Mouse (Mus musculus): ENCODE data around the gene Slc6a21. TPM values are rescaled to one million over a fixed set of nuclear protein-coding genes. Genes with fewer than 3 reads are reported as not detected.

Slc6a21 gene
- total RNA-seq (2014; fragmentation: Nextera tagmentation) (not detected in 2 replicates), total RNA-seq (2017) (not detected in 2 replicates)

GRCm38 (mm10) chr7:45277136-45277760 lies at the start of gene Slc6a21:
Gene Slc6a21 (plus strand): TSS chr7:45277513.
- ATAC-seq (replicated peaks; ENCODE audit: low FRiP score, low TSS enrichment, poor library complexity, severe bottlenecking): peak; percentile 79

- no peak for ATAC-seq (replicated peaks; ENCODE audit: low FRiP score, low TSS enrichment, poor library complexity, severe bottlenecking)
Measured at GRCm38 (mm10) chr7:45228548-45228947, 48.8 kb upstream of the Slc6a21 start.

GRCm38 (mm10) chr7:45229046-45229445 lies 48.3 kb upstream of the Slc6a21 start:
- no peak for ATAC-seq (replicated peaks; ENCODE audit: low FRiP score, low TSS enrichment, poor library complexity, severe bottlenecking)

GRCm38 (mm10) chr7:45229459-45230203 lies 47.7 kb upstream of the Slc6a21 start:
- ATAC-seq (replicated peaks; ENCODE audit: low FRiP score, low TSS enrichment, poor library complexity, severe bottlenecking): no peak

- no peak for ATAC-seq (replicated peaks; ENCODE audit: low FRiP score, low TSS enrichment, poor library complexity, severe bottlenecking)
Measured at GRCm38 (mm10) chr7:45231192-45231591, 46.1 kb upstream of the Slc6a21 start.

GRCm38 (mm10) chr7:45231941-45232340 lies 45.4 kb upstream of the Slc6a21 start:
- no peak for ATAC-seq (replicated peaks; ENCODE audit: low FRiP score, low TSS enrichment, poor library complexity, severe bottlenecking)

- ATAC-seq (replicated peaks; ENCODE audit: low FRiP score, low TSS enrichment, poor library complexity, severe bottlenecking): no peak
Measured at GRCm38 (mm10) chr7:45232716-45233465, 44.4 kb upstream of the Slc6a21 start.

- no peak for ATAC-seq (replicated peaks; ENCODE audit: low FRiP score, low TSS enrichment, poor library complexity, severe bottlenecking)
Measured at GRCm38 (mm10) chr7:45233580-45234332, 43.6 kb upstream of the Slc6a21 start.

GRCm38 (mm10) chr7:45234333-45234841 lies 42.9 kb upstream of the Slc6a21 start:
- no peak for ATAC-seq (replicated peaks; ENCODE audit: low FRiP score, low TSS enrichment, poor library complexity, severe bottlenecking)

GRCm38 (mm10) chr7:45234922-45235571 lies 42.3 kb upstream of the Slc6a21 start:
- ATAC-seq (replicated peaks; ENCODE audit: low FRiP score, low TSS enrichment, poor library complexity, severe bottlenecking): no peak

GRCm38 (mm10) chr7:45235656-45236180 lies 41.6 kb upstream of the Slc6a21 start:
- no peak for ATAC-seq (replicated peaks; ENCODE audit: low FRiP score, low TSS enrichment, poor library complexity, severe bottlenecking)

GRCm38 (mm10) chr7:45237747-45238699 lies 39.3 kb upstream of the Slc6a21 start:
- peak; percentile 8; the same call in 1 of the 2 replicates for ATAC-seq (replicated peaks; ENCODE audit: low FRiP score, low TSS enrichment, poor library complexity, severe bottlenecking)

- peak; percentile 90 for ATAC-seq (replicated peaks; ENCODE audit: low FRiP score, low TSS enrichment, poor library complexity, severe bottlenecking)
Measured at GRCm38 (mm10) chr7:45238723-45239496, 38.4 kb upstream of the Slc6a21 start, which contains the start of gene Cd37. Gene Cd37 (minus strand): TSS chr7:45239115.

GRCm38 (mm10) chr7:45240109-45240508 lies 37.2 kb upstream of the Slc6a21 start:
- ATAC-seq (replicated peaks; ENCODE audit: low FRiP score, low TSS enrichment, poor library complexity, severe bottlenecking): no peak

- ATAC-seq (replicated peaks; ENCODE audit: low FRiP score, low TSS enrichment, poor library complexity, severe bottlenecking): no peak
Measured at GRCm38 (mm10) chr7:45240633-45241388, 36.5 kb upstream of the Slc6a21 start, which contains the start of gene Slc6a16. Gene Slc6a16 (plus strand): TSS chr7:45241085.

- ATAC-seq (replicated peaks; ENCODE audit: low FRiP score, low TSS enrichment, poor library complexity, severe bottlenecking): no peak
Measured at GRCm38 (mm10) chr7:45241389-45241749, 35.9 kb upstream of the Slc6a21 start.

Data from megakaryocyte-erythroid progenitor cell, adult 5-6 weeks (primary cell).